Mouse (Mus musculus) CD4-positive, CD25-positive, alpha-beta regulatory T cell, adult 2 months (primary cell): Measurements from ENCODE around the gene Inpp4a.
A peak's percentile ranks its signal among the peaks of the same experiment; 100 is the strongest.

Source experiments
- DNase-seq: peaks from one replicate; pipeline ENCODE4 v3.0.0-alpha.2; 2012; ENCODE audit warnings: low read depth, low spot score

The Inpp4a gene

DNA sequence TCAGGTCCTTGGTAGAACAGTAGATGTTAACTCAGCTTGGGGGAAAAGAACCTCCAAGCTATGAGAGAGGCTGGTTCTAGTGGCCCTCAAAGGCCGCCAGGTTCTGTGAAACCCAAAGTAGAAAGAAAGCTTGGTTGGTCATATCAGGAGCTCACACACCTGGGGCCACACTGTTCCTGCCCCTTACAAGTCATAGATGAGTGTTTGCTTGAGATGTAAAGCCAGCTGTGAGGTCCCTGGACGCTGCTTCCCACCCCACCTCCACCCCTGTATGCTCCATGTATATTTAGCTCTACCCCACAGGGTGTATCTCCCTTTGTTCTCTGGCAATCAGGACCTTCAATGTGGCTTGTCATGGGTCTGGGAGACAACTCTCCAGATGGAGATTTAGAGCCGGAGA, 109.0 kb downstream of the Inpp4a start:
- DNase-seq, result no peak

DNA sequence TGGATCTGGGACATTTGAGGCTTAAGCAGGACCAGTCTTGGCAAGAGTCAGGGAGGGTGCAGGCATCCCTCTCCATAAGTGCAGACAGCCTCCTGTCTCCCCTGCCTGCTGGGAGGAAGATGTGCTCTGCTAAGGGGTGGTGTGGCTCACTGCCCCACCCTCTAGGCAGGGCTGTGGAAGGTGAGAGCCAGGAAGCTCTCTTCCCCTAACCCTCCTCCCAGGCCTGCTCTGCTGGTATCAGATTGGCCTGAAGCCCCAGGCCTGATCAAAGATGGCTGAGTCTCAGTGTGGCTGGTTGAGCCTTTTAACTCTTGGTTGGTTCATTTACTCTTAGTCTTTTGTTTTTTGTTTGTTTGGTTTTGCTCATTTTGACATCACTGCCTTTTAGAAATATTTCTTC, 110.0 kb downstream of the Inpp4a start:
- DNase-seq, result no peak

DNA sequence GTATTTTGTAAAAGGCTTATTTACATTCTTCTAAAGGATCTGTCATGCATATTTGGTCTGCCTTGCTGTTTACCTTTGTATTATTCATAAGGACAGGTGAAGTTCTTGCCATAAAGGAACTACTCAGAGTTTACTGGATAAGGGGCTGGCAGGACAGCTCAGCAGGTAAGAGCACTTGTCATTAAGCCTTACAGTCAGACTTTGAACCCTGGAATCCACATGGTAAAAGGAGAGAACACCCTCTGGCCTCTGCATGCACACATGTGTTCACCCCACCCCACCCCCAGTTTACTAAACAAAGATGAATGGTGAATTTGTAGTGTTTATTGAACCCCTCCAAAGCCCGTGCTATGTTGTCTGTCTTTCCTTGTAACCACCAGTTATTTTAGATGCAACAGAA, 115.7 kb downstream of the Inpp4a start:
- no peak for DNase-seq

DNA sequence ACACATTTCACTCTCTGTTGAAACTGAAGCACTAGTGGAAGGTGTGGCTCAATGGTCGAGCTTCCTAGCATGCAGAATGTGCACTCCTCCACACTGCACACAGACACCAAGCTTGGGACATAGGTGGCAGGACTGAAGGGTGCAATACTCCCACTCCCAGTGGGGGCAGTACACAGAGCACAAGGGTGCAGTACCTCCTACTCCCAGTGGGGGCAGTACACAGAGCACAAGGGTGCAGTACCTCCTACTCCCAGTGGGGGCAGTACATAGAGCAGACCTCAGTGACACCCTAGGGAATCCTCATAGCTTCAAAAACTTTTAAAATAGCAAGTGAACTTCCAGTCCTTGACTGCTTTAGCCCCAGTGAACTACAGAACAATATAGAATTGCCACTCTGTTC, 119.8 kb downstream of the Inpp4a start:
- peak; percentile 82 for DNase-seq

DNA sequence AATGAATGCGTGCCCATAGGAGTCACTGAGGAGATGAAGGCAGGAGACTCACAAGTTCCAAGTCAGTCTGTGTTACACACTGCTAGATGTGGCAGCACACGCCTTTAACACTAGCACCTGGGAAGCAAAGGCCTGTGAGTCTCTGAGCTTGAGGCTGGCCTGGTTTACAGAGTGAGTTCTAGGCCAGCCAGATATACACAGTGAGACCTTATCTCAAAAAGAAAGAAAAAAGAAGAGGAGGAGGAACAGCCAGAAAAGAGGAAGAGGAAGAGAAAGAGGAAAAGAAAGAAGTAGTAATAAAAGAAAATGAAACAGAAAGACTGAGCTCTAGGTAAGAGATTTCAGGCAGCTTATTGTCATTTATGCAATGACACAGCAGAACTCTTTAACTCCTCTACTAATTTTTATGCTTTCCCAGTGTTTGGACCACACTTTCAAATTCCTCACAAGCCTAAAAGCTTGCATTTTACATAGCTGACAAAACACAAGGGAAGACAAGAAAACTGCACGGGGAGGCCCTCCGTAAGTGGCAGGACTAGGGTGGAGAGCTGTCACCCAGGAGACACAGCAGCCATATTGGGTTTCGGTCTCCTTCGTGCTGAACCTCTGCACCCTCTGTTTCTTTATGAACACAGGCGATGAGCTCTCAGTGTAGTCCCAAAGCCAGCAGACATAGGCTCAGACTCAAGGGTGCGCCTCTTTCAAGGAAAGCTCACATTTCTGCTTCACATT, 127.6 kb downstream of the Inpp4a start:
- DNase-seq, result no peak

DNA sequence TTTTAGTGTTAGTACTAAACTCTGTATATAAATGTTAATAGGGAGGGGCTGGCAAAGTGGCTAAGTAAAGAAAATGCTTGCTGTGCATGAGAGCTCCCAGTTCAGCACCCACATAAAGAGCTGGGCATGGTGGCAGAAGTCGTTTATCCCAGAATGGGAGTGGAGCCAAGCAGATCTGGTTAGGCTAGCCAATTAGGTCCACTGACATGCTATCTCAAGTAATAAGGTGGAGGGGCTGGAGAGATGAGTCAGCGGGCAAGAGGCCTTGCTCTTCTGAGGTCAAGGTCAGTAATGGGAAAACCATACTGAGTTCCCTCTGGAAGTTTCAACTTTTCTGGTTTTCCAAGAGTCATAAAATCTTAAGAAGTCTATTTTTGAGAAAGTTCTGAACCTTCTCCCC, 129.2 kb downstream of the Inpp4a start:
- no peak for DNase-seq

DNA sequence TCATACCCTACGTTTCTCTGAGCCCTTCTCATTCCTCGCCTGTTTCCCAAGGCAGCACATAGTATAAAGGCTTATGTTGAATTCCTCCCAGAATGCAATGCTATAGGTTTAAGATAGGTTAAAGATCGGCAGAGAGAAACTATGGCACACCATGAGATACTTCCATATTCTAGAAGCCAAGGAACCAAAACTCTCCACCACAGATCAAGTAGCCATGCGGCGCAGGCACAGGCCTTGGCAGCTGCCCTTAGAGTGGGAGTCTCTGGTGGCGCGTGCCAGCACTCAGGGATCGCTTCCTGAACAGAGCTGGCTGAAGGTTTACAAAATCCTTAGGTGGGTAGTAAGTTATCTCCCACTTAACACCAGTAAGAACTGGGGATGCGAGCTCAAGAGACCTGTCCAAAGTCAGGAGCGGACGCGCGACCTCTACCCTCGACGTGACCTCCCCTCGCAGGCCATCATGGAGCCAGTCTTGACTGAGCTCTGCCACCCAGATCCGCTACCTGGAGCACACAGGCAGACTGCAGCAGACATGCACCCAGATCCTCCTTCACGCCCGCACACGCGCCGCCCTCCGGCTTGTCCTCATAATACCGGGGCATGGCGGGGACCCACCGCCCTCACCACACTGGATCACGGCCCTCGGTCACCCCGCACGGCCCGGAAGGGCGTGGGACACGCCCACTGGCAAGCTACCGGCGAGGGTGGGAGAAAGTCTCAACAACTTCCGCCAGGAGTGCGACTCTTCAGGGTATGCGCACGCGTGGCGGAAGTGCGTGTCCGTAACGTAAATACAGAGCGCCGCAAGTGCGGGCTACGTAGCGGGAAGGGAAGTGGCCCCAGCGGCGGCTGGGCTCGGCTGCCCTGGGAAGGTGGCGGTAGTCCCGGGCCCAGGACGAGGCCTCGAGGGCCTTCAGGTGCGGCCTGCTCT, 130.0 kb downstream of the Inpp4a start, which contains the start of the genes Coa5 and Unc50:
Coa5 (minus strand) TSS at position 738 of the 931 bp plus-strand sequence.
Unc50 (plus strand) TSS at position 774 of the 931 bp plus-strand sequence.
- DNase-seq, result peak; percentile 96

DNA sequence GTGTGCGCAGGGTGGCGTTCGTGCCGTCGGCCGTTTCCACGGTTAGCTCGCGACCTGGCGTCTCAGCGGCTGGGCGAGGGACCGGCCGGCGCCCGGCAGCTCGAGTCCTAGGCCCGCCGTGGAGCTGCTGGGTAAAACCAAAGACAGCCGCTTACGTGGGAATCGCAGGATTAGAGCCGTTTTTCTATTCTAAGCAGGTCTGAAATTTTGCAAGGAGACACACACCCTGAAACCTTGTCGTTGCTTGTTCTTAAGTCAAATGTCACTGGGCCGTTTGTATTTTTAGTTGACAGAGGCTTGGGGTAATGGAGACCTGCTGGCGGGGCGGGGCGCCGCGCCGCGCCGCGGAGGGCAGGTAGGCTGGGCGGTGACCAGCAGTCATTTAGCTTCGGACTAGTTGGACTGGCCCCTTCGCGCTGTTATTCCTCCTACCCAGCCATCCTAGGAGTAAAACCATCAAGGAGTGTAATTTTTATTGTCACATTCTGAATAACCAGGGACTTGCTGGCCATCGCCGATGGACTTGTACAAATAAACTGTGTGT, 130.7 kb downstream of the Inpp4a start:
- DNase-seq, result no peak

DNA sequence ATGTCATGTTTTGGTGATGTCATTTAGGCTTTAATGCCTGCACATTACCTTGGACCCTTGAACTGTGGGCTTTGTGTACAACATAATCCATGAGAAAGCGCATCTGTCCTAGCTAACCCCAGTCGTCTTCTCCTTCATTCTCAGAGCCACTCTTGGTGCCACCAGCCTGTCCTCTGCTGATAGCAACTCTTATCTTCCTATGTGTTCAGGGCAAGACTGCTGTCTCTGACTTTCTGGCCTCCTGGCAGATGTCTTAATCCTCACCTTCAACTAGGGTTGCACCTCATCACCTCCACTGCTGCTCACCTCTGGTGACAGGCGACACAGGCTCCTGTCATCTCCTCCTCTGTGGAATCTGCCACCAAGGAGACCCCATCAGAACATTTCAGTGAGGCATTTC, 136.8 kb downstream of the Inpp4a start:
- no peak for DNase-seq

DNA sequence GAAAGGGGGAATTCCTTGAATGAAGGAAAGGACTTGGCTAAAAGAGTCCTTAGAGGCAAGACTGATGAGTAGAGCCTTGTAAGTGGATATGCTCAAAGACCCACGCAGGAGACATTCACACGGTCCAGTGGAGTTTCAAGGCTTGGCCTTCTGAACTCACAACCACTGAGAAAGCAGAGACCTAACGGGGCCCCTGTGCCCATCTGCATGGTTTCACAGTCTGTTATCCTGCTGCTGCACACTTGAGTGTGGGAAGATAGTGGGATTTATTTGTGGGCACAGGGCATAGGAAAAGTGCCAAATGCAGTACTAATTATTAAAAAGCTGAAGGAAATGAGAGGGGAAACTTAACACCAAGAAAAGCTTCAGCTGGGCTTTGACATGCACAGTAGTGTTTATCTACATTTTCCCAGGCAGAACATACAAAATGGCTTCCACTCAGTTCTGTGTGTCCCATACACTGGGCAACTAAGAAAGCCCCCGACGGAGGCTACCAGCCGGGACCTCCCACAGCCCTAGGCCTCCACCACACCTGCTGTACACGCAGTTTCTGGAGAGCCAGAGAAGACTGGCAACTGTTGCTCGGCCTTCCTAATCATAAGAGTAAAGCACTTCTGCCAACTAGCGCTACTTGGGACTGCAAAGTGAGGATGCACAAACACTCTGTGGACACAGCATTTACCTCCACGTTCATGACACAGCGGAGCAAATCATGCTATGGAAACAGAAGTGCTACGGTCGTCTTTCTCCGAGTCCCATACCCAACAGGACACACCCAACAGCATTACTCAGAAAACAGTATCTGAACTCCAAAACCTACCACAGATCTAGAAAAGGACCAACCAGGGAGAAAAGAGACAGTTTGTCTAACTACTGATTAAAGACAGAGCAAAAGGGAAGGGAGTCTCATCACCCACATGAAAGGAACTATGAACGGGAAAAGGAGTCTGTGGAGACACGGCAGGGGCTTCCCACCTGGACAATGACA, 143.5 kb downstream of the Inpp4a start:
- no peak for DNase-seq

DNA sequence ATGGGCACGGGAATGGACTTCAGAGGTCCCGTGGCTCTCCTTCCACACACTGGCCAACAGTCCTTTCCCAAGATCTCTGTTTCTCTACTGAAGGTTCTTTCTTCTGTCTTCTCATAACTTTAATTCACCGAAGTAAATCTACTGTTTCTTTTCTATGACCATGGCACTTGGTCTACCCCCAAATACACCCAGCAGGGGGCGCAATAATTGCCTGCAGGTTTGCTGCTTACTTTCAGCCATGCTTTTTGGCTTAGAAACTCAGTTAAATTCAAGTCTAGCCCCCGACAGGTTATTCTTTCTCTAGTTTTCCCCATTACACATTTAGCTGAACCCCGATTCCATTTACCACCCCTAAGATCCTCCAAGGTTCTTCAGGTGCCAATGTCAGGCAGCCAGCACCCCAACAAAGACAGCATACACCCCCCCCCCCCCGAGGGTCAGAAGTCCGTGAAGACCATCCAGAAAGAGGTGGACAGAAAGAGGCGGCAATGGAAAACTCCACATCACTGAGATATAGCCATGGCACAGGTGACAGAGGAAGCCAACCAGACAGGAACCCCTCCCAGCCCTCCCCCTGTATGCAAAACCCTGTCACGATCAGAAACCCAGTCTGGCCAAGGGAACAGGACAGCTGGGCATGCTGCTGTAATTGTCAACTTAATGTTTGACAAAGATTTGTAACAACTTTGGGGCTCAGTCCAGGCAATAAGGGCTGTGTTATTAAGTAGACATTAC, 148.9 kb downstream of the Inpp4a start:
- DNase-seq, result peak; percentile 78

DNA sequence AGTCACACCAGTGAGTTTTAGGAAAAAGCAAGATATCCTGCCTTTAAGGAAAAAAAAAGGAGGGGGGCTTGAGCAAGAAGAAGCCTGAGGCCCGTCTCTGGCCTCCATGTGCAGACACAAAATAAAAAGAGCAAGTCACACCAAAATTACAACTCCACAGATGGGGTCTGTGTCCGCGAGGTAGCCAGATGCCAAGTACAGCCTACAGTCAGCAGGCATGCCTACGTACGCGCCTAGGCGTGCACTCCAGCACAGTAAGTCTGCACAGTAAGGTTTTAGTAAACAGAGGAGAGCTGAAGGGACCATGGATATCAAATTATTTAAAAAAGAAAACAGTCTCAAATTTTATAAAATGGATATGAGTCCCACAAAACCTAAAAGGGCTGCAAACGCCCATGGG, 151.6 kb downstream of the Inpp4a start:
- DNase-seq, result no peak

DNA sequence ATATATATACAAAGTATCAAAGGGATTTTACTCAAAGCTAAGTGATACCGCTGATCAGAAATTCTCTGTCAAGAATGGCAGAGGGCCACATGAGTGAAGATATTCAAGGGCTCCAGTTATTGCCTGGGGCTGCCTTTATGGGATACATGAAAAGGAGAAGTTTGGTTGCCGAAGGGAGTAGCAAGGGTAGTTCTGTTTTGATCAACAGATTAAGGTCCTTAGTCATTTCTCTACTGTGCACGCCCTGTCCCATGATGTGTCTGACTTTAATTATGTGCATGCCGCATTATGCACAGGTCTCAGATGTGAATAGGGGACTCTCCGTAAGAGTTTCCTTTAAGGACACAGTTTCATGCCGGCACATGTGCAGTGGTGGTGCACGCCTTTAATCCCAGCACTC, 157.9 kb downstream of the Inpp4a start:
- DNase-seq, result no peak
